In the genomic region with DNA sequence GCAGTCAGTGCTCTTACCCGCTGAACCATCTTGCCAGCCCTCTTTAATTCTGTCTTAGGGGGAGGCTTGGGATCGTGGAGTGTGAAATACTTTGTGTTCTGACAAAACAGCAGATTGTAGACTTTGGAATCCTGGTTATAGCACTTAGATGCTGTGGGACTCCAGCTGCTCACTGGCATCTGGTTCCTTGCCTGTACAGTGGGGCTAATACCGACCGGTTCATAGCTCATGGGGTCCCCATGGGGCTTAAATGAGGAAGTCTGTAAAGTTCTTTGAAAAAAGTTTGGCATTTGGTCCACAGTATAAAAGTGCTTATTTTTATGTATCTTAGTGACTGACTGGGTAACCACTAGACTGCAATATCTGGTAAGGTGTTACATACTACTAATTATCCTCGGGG, we compare ENCODE assay signal across 10 mouse cellular contexts. TPM values are rescaled to one million over a fixed set of nuclear protein-coding genes. Genes with fewer than 3 reads are reported as not detected.
DNase-seq lines count a peak whose midpoint lies in the region; ATAC-seq lines count a peak whose summit lies in the region.
"Had no signal": no experiment of that assay in that cellular context is flagged by ENCODE, and none has a peak within 500 bp of the region (broad histone marks: within the 10 kb centered on the region; RNA-seq: fewer than 3 reads in every experiment).

No protein-coding gene starts in this region.

- no peak for DNase-seq in heart, postnatal 25 days (ENCODE audit: low spot score)
- peak; percentile 53 for DNase-seq in MEL-GATA-1-ER (ENCODE audit: extremely low read depth, low read depth)
- DNase-seq in hindbrain, embryonic 14.5 days (ENCODE audit: low spot score), result no peak
- no peak for DNase-seq in midbrain, embryonic 14.5 days
- DNase-seq in Muller cell, postnatal 12 days (ENCODE audit: inconsistent ontology term), result no peak
- DNase-seq in retina, postnatal 1 day, result no peak
- DNase-seq in thymus, postnatal 4 days, result no peak
- DNase-seq: lung, postnatal 36 days; thymus, adult 2 months had no signal

- H3K4me3 ChIP-seq in heart, embryonic 13.5 days, result peak overlapping the region; percentile 96
- H3K4me3 ChIP-seq in hindbrain, embryonic 14.5 days (replicated peaks; ENCODE audit: low read length), result peak overlapping the region; percentile 8
- 0 out of 2 replicates have a peak overlapping the region, but pooled peaks have one; percentile 95 for H3K4me3 ChIP-seq in midbrain, embryonic 14.5 days (replicated peaks; ENCODE audit: low read depth, low read length)

- H3K9ac ChIP-seq in heart, embryonic 13.5 days, result peak overlapping the region; percentile 45; the same call in 1 of the 2 replicates
- no peak overlapping the region for H3K9ac ChIP-seq in hindbrain, embryonic 14.5 days
- H3K9ac ChIP-seq in midbrain, embryonic 14.5 days (replicated peaks; ENCODE audit: low read length), result 0 out of 2 replicates have a peak overlapping the region, but pooled peaks have one; percentile 14

- intact Hi-C loops in heart, postnatal 25 days (cut with DNase I), result no loop called here

- no peaks in the 10 kb centered on the region for H3K9me3 ChIP-seq in heart, embryonic 13.5 days
- no peaks in the 10 kb centered on the region for H3K9me3 ChIP-seq in hindbrain, embryonic 14.5 days (ENCODE audit: control insufficient read depth, low read length)
- no peaks in the 10 kb centered on the region for H3K9me3 ChIP-seq in midbrain, embryonic 14.5 days (ENCODE audit: control insufficient read depth, low read length)

- no peak for ATAC-seq in heart, embryonic 13.5 days (ENCODE audit: extremely low read depth, insufficient number of reproducible peaks, low FRiP score, low TSS enrichment)
- ATAC-seq in hindbrain, embryonic 14.5 days (ENCODE audit: low FRiP score), result no peak
- no peak for ATAC-seq in midbrain, embryonic 14.5 days (ENCODE audit: low FRiP score, low TSS enrichment)

- H3K36me3 ChIP-seq in heart, embryonic 13.5 days, result peaks cover 67% of the 10 kb centered on the region
- peaks cover 61% of the 10 kb centered on the region for H3K36me3 ChIP-seq in hindbrain, embryonic 14.5 days (replicated peaks; ENCODE audit: control insufficient read depth, insufficient read depth)
- H3K36me3 ChIP-seq in midbrain, embryonic 14.5 days (ENCODE audit: control insufficient read depth, insufficient read depth, low read length), result peaks cover 40% of the 10 kb centered on the region

- no peaks in the 10 kb centered on the region for H3K27me3 ChIP-seq in heart, embryonic 13.5 days (replicated peaks)
- H3K27me3 ChIP-seq in hindbrain, embryonic 14.5 days (ENCODE audit: control insufficient read depth, insufficient read depth, low read length), result no peaks in the 10 kb centered on the region
- no peaks in the 10 kb centered on the region for H3K27me3 ChIP-seq in midbrain, embryonic 14.5 days (ENCODE audit: control insufficient read depth, insufficient read depth, low read length)

- peaks cover 35% of the 10 kb centered on the region for H3K4me1 ChIP-seq in heart, embryonic 13.5 days
- peaks cover 48% of the 10 kb centered on the region for H3K4me1 ChIP-seq in hindbrain, embryonic 14.5 days (replicated peaks; ENCODE audit: control insufficient read depth, insufficient read depth, low read length)
- H3K4me1 ChIP-seq in midbrain, embryonic 14.5 days (ENCODE audit: control insufficient read depth, insufficient read depth, low read length), result peaks cover 36% of the 10 kb centered on the region

- no peak overlapping the region for H3K27ac ChIP-seq in heart, embryonic 13.5 days (replicated peaks)
- no peak overlapping the region for H3K27ac ChIP-seq in hindbrain, embryonic 14.5 days
- H3K27ac ChIP-seq in midbrain, embryonic 14.5 days (replicated peaks; ENCODE audit: low read depth, low read length), result no peak overlapping the region

- H3K4me2 ChIP-seq in heart, embryonic 13.5 days, result peak overlapping the region; percentile 95
- H3K4me2 ChIP-seq in hindbrain, embryonic 14.5 days (replicated peaks), result peak overlapping the region; percentile 95
- H3K4me2 ChIP-seq in midbrain, embryonic 14.5 days (ENCODE audit: low read length), result peak overlapping the region; percentile 99

- 60% methylated on average over 5 of the region's 5 CpGs for WGBS in heart, embryonic 13.5 days
- WGBS in hindbrain, embryonic 14.5 days, result 69% methylated on average over 5 of the region's 5 CpGs
- WGBS in midbrain, embryonic 14.5 days, result 65% methylated on average over 5 of the region's 5 CpGs

RNA-seq across cellular contexts. Expression of gene Ppp1r15b, which starts 4.9 kb away (rescaled TPM):
- polyA plus RNA-seq in heart, embryonic 13.5 days (2015; fragmentation: Nextera tagmentation; extraction: Ambion mirVana), result 24.2 and 24.8 TPM in 2 replicates
- total RNA-seq in heart, postnatal 25 days (2021), result 10 to 100 TPM; 22.1 to 27.3 TPM
- 29.6 and 36.0 TPM in 2 replicates for polyA plus RNA-seq in hindbrain, embryonic 14.5 days (2014; fragmentation: Nextera tagmentation; extraction: Ambion mirVana)
- 18.1 and 36.2 TPM in 2 replicates for polyA plus RNA-seq in midbrain, embryonic 14.5 days (2014; fragmentation: Nextera tagmentation; extraction: Ambion mirVana)

RNA-seq across cellular contexts. Expression of gene Plekha6, which starts 28.2 kb away (rescaled TPM):
- polyA plus RNA-seq in heart, embryonic 13.5 days (2015; fragmentation: Nextera tagmentation; extraction: Ambion mirVana), result 10.6 and 10.7 TPM in 2 replicates
- 10 to 100 TPM; 66.5 to 77.1 TPM for total RNA-seq in heart, postnatal 25 days (2021)
- polyA plus RNA-seq in hindbrain, embryonic 14.5 days (2014; fragmentation: Nextera tagmentation; extraction: Ambion mirVana), result 21.4 and 22.2 TPM in 2 replicates
- polyA plus RNA-seq in midbrain, embryonic 14.5 days (2014; fragmentation: Nextera tagmentation; extraction: Ambion mirVana), result 18.4 and 25.4 TPM in 2 replicates

Comparison
In these comparisons a context has a peak if more than half of its experiments do, and no peak if none do; other contexts are left out.
1. H3K4me3 ChIP-seq: peak in every context shown above with its lines; median percentile 96 in heart, embryonic 13.5 days; 95 in midbrain, embryonic 14.5 days; 8 in hindbrain, embryonic 14.5 days.